Mouse (Mus musculus) C2C12 (cell line): ENCODE results near the gene Timm50. TPM values are rescaled to one million over a fixed set of nuclear protein-coding genes. Genes with fewer than 3 reads are reported as not detected.

Experiments used
- H3K27me3 ChIP-seq: one replicate; pipeline ENCODE4 v1.6.1; 2011; ENCODE audit not compliant: control insufficient read depth, insufficient read depth, insufficient read length
- H3K36me3 ChIP-seq: one replicate; pipeline ENCODE4 v1.6.1; 2011; ENCODE audit not compliant: control insufficient read depth, insufficient read depth
- H3K4me3 ChIP-seq: one replicate; pipeline ENCODE4 v1.5.1; 2011; ENCODE audit warnings: mild to moderate bottlenecking, control low read depth; ENCODE audit not compliant: poor library complexity, insufficient read depth, severe bottlenecking
- H3K79me2 ChIP-seq: one replicate; pipeline ENCODE4 v1.6.1; 2011; ENCODE audit not compliant: control insufficient read depth, insufficient read depth
- H3K79me3 ChIP-seq: one replicate; pipeline ENCODE4 v1.6.1; 2011; ENCODE audit warnings: low read depth, control low read depth
- H3ac ChIP-seq: one replicate; pipeline ENCODE3; 2011; ENCODE audit warnings: low read depth; ENCODE audit not compliant: control insufficient read depth, insufficient read length
- CEBPB ChIP-seq: IDR thresholded peaks from one replicate; pipeline ENCODE4 v1.6.1; 2011; ENCODE audit warnings: low read depth, mild to moderate bottlenecking, control low read depth, moderate library complexity
- CTCF ChIP-seq: IDR thresholded peaks from one replicate; pipeline ENCODE4 v1.5.1; 2011; ENCODE audit not compliant: control insufficient read depth, insufficient read depth, insufficient read length
- FOSL1 ChIP-seq: IDR thresholded peaks from one replicate; pipeline ENCODE4 v1.8.0; 2011; ENCODE audit warnings: mild to moderate bottlenecking, low read length; ENCODE audit not compliant: poor library complexity, insufficient read depth, severe bottlenecking
- MAX ChIP-seq: IDR thresholded peaks from one replicate; pipeline ENCODE4 v1.6.1; 2011; ENCODE audit warnings: mild to moderate bottlenecking, control low read depth
- MYOD1 ChIP-seq: IDR thresholded peaks from one replicate; pipeline ENCODE4 v1.6.1; 2011; ENCODE audit warnings: low read depth; ENCODE audit not compliant: control insufficient read depth, insufficient read length
- MYOG ChIP-seq: IDR thresholded peaks from one replicate; pipeline ENCODE4 v1.6.1; 2011; ENCODE audit not compliant: control insufficient read depth, insufficient read length; ENCODE audit errors: extremely low read depth
- USF1 ChIP-seq: IDR thresholded peaks from one replicate; pipeline ENCODE4 v1.6.1; 2011; ENCODE audit warnings: low read depth, mild to moderate bottlenecking, control low read depth, moderate library complexity
- polyA plus RNA-seq: library from polyadenylated mRNA; unstranded; fragments of >200 nt; fragmentation: generic; extraction: Trizol; gene quantifications from one replicate; pipeline ENCODE4 v1.2.1, GENCODE M21; 2012; ENCODE audit warnings: missing spikeins

Gene Timm50
- polyA plus RNA-seq, 1 experiment, result 130 TPM

GRCm38 (mm10) chr7:28355221-28355620 is 43.3 kb upstream of the Timm50 start:
- TF ChIP-seq CEBPB (no peak), FOSL1 (no peak), USF1 (no peak), MAX (no peak)
- Histone ChIP-seq H3K79me3 (peaks cover 22% of the 10 kb centered on the region), H3K79me2 (peaks cover 33% of the 10 kb centered on the region), H3K36me3 (peaks cover 41% of the 10 kb centered on the region), H3K4me3 (no peak overlapping the region), H3ac (no peak overlapping the region), H3K27me3 (no peaks in the 10 kb centered on the region)

- Histone ChIP-seq H3K79me3 (peaks cover 22% of the 10 kb centered on the region), H3K27me3 (no peaks in the 10 kb centered on the region), H3ac (no peak overlapping the region), H3K79me2 (peaks cover 33% of the 10 kb centered on the region), H3K4me3 (no peak overlapping the region), H3K36me3 (peaks cover 38% of the 10 kb centered on the region)
- TF ChIP-seq CEBPB (no peak), MYOG (no peak), MAX (no peak), USF1 (no peak), FOSL1 (no peak), CTCF (no peak), MYOD1 (no peak)
These were observed 42.7 kb upstream of the Timm50 start for GRCm38 (mm10) chr7:28354596-28354995.

- Histone ChIP-seq H3K4me3 (no peak overlapping the region), H3K79me3 (peaks cover 22% of the 10 kb centered on the region), H3ac (no peak overlapping the region), H3K79me2 (peaks cover 33% of the 10 kb centered on the region), H3K27me3 (no peaks in the 10 kb centered on the region), H3K36me3 (peaks cover 38% of the 10 kb centered on the region)
- TF ChIP-seq FOSL1 (no peak), USF1 (no peak), CEBPB (no peak)
These were observed 42.3 kb upstream of the Timm50 start for GRCm38 (mm10) chr7:28354113-28354581.

GRCm38 (mm10) chr7:28353267-28353666 is 41.4 kb upstream of the Timm50 start:
- Histone ChIP-seq H3K79me3 (peaks cover 22% of the 10 kb centered on the region), H3K79me2 (peaks cover 33% of the 10 kb centered on the region), H3K4me3 (no peak overlapping the region), H3ac (no peak overlapping the region), H3K36me3 (peaks cover 38% of the 10 kb centered on the region), H3K27me3 (no peaks in the 10 kb centered on the region)
- TF ChIP-seq MYOD1, result no peak
- no peak for TF ChIP-seq MYOG
- no peak for TF ChIP-seq MAX
- no peak for TF ChIP-seq CEBPB
- no peak for TF ChIP-seq USF1
- no peak for TF ChIP-seq CTCF
- TF ChIP-seq FOSL1, result no peak

- peak overlapping the region; percentile 75 for H3ac ChIP-seq
- H3K79me3 ChIP-seq, result peaks cover 22% of the 10 kb centered on the region
- H3K79me2 ChIP-seq, result peaks cover 33% of the 10 kb centered on the region
- peaks cover 38% of the 10 kb centered on the region for H3K36me3 ChIP-seq
- no peaks in the 10 kb centered on the region for H3K27me3 ChIP-seq
- TF ChIP-seq MYOG (no peak), MYOD1 (no peak), MAX (no peak)
- H3K4me3 ChIP-seq, result peak overlapping the region; percentile 87
These were observed 39.9 kb upstream of the Timm50 start for GRCm38 (mm10) chr7:28351676-28352191.

- peaks cover 22% of the 10 kb centered on the region for H3K79me3 ChIP-seq
- peaks cover 38% of the 10 kb centered on the region for H3K36me3 ChIP-seq
- peak; percentile 18 for TF ChIP-seq MAX
- no peak for TF ChIP-seq CTCF
- H3K4me3 ChIP-seq, result peak within 1 kb of the TSS; percentile 87
- peaks cover 33% of the 10 kb centered on the region for H3K79me2 ChIP-seq
- peak within 1 kb of the TSS; percentile 75 for H3ac ChIP-seq
- no peaks in the 10 kb centered on the region for H3K27me3 ChIP-seq
These were observed 38.4 kb upstream of the Timm50 start, which contains the start of gene Rps16 for GRCm38 (mm10) chr7:28350155-28350883. Gene Rps16 (plus strand): TSS chr7:28350652.
